In genomic region chr3:69004437-69005337, GRCm38 (mm10) we compare ENCODE assay signal across 8 mouse cellular contexts. TPM values are rescaled to one million over a fixed set of nuclear protein-coding genes. Genes with fewer than 3 reads are reported as not detected.
A peak's percentile ranks its signal among the peaks of the same experiment; 100 is the strongest.
DNase-seq lines count a peak whose midpoint lies in the region; ATAC-seq lines count a peak whose summit lies in the region.

Gene Ift80, minus strand, starts transcription at chr3:69004570.
Gene Smc4, plus strand, starts transcription at chr3:69004738.

- no peaks in the 10 kb centered on the region for H3K36me3 ChIP-seq in hindbrain, embryonic 14.5 days (replicated peaks; ENCODE audit: control insufficient read depth, insufficient read depth)

- peak within 1 kb of the TSS; percentile 64 for H3K9ac ChIP-seq in hindbrain, embryonic 14.5 days

- under 1% methylated on average over 76 of the region's 76 CpGs for WGBS in hindbrain, embryonic 14.5 days

- ATAC-seq in hindbrain, embryonic 14.5 days (ENCODE audit: low FRiP score) = peak; percentile 98

- peak; percentile 98 for DNase-seq in R1 (ENCODE audit: low read depth, low spot score)
- peak; percentile 95 to 96 for DNase-seq in cerebellum, postnatal 25 days
- DNase-seq in frontal cortex, postnatal 25 days (ENCODE audit: low spot score in 2 of 2) = peak; percentile 91 to 92
- peak; percentile 99 for DNase-seq in hindbrain, embryonic 14.5 days (ENCODE audit: low spot score)
- peak; percentile 92 to 94 for DNase-seq in layer of hippocampus, postnatal 36 days
- peak; percentile 97 for DNase-seq in lung, postnatal 36 days
- DNase-seq in retina, postnatal 1 day = peak; percentile 99
- peak; percentile 92 for DNase-seq in urinary bladder, adult 18-20 months (ENCODE audit: low spot score in 2 of 2)

- peak within 1 kb of the TSS; percentile 67 for H3K4me3 ChIP-seq in hindbrain, embryonic 14.5 days (replicated peaks; ENCODE audit: low read length)

- no peaks in the 10 kb centered on the region; the same call in 1 of the 2 replicates for H3K4me1 ChIP-seq in hindbrain, embryonic 14.5 days (replicated peaks; ENCODE audit: control insufficient read depth, insufficient read depth, low read length)

- no peaks in the 10 kb centered on the region for H3K27me3 ChIP-seq in hindbrain, embryonic 14.5 days (ENCODE audit: control insufficient read depth, insufficient read depth, low read length)

- H3K9me3 ChIP-seq in hindbrain, embryonic 14.5 days (ENCODE audit: control insufficient read depth, low read length) = no peaks in the 10 kb centered on the region

- H3K27ac ChIP-seq in hindbrain, embryonic 14.5 days = peak within 1 kb of the TSS; percentile 73

- peak within 1 kb of the TSS; percentile 96 for H3K4me2 ChIP-seq in hindbrain, embryonic 14.5 days (replicated peaks)

RNA-seq across cellular contexts. Expression of gene Ift80, which starts in this region (rescaled TPM):
- 8.7 and 11.9 TPM in 2 replicates for polyA plus RNA-seq in hindbrain, embryonic 14.5 days (2014; fragmentation: Nextera tagmentation; extraction: Ambion mirVana)
- total RNA-seq in layer of hippocampus, postnatal 36 days (2021) = 10 to 100 TPM; 26.0 to 28.4 TPM

RNA-seq across cellular contexts. Expression of gene Smc4, which starts in this region (rescaled TPM):
- polyA plus RNA-seq in hindbrain, embryonic 14.5 days (2014; fragmentation: Nextera tagmentation; extraction: Ambion mirVana) = 30.8 and 33.9 TPM in 2 replicates
- total RNA-seq in layer of hippocampus, postnatal 36 days (2021) = 1 to 10 TPM; 6.9 to 7.5 TPM

Comparison
In these comparisons a context has a peak if more than half of its experiments do, and no peak if none do; other contexts are left out.
1. Peak in every context shown above with its lines: DNase-seq, ATAC-seq, H3K4me3 ChIP-seq and H3K27ac ChIP-seq.